Mouse (Mus musculus): ENCODE measurements at regions not wholly inside any gene's neighbourhood (a gene's known extent, or its start where the extent isn't known, plus 50 kb on each side); places are given as distances from the start of the nearest gene placed in this dataset.

- no peak for TF ChIP-seq MAFK (IDR thresholded peaks at IDR 0.05; ENCODE audit: insufficient read depth, low read depth, low read length)
- no peak for TF ChIP-seq ZC3H11A (IDR thresholded peaks at IDR 0.05; ENCODE audit: borderline replicate concordance, low read depth, low read length)
Measured at GRCm38 (mm10) chr11:63245041-63245440, 116.3 kb downstream of the Pmp22 start.

Measured in ES-E14 (cell line).